Mouse (Mus musculus) gastrocnemius, postnatal 4 days (tissue): ENCODE measurements at regions not wholly inside any gene's neighbourhood (a gene's known extent, or its start where the extent isn't known, plus 50 kb on each side); places are given as distances from the start of the nearest gene placed in this dataset.

Experiments used
- DNase-seq, 2 experiments: peaks; one replicate each; pipeline ENCODE4 v3.0.0; 2021 to 2022; ENCODE audit warnings: low spot score in 2 of 2, mixed read lengths in 2 of 2

GRCm38 (mm10) chr17:79798361-79798760 lies 83.5 kb upstream of the Cyp1b1 start:
- no peak for DNase-seq

GRCm38 (mm10) chr17:79790166-79790565 lies 75.3 kb upstream of the Cyp1b1 start:
- no peak for DNase-seq

- DNase-seq: no peak
Measured at GRCm38 (mm10) chr17:79787201-79787600, 72.3 kb upstream of the Cyp1b1 start.

- DNase-seq: peak in 1 of 2 experiments; percentile 34
Measured at GRCm38 (mm10) chr17:79786691-79787090, 71.8 kb upstream of the Cyp1b1 start.

GRCm38 (mm10) chr17:79786270-79786669 lies 71.4 kb upstream of the Cyp1b1 start:
- DNase-seq: no peak

- no peak for DNase-seq
Measured at GRCm38 (mm10) chr17:79784256-79784870, 69.5 kb upstream of the Cyp1b1 start.

GRCm38 (mm10) chr17:79781733-79782663 lies 67.1 kb upstream of the Cyp1b1 start:
- no peak for DNase-seq

- DNase-seq: no peak
Measured at GRCm38 (mm10) chr17:79781262-79781661, 66.4 kb upstream of the Cyp1b1 start.

- no peak for DNase-seq
Measured at GRCm38 (mm10) chr17:79777874-79778395, 63.1 kb upstream of the Cyp1b1 start.

GRCm38 (mm10) chr17:79776177-79776576 lies 61.3 kb upstream of the Cyp1b1 start:
- DNase-seq: no peak

- DNase-seq: no peak
Measured at GRCm38 (mm10) chr17:79775216-79775615, 60.4 kb upstream of the Cyp1b1 start.

GRCm38 (mm10) chr17:79774291-79774690 lies 59.4 kb upstream of the Cyp1b1 start:
- DNase-seq: no peak

- no peak for DNase-seq
Measured at GRCm38 (mm10) chr17:79772219-79772618, 57.4 kb upstream of the Cyp1b1 start.

GRCm38 (mm10) chr17:79771727-79772126 lies 56.9 kb upstream of the Cyp1b1 start:
- no peak for DNase-seq

- no peak for DNase-seq
Measured at GRCm38 (mm10) chr17:79770911-79771310, 56.0 kb upstream of the Cyp1b1 start.

GRCm38 (mm10) chr17:79769824-79770223 lies 55.0 kb upstream of the Cyp1b1 start:
- no peak for DNase-seq

GRCm38 (mm10) chr17:79768080-79768479 lies 53.2 kb upstream of the Cyp1b1 start:
- DNase-seq: no peak

- DNase-seq: no peak
Measured at GRCm38 (mm10) chr17:79765061-79765794, 50.4 kb upstream of the Cyp1b1 start.
